Mouse (Mus musculus): ENCODE measurements around the gene Serpine3. TPM values are rescaled to one million over a fixed set of nuclear protein-coding genes. Genes with fewer than 3 reads are reported as not detected.

Serpine3 gene
- polyA plus RNA-seq, 1 experiment from 2014 or later = not detected

Other genes starting within 250 kb of the Serpine3 start
- 0.58 and 0.75 TPM in 2 replicates for gene Gucy1b2, start 207.4 kb upstream of the Serpine3 start, polyA plus RNA-seq (2015; fragmentation: Nextera tagmentation; extraction: Ambion mirVana)
- 33.2 and 34.4 TPM in 2 replicates for gene Fam124a, start 107.9 kb upstream of the Serpine3 start, polyA plus RNA-seq (2015; fragmentation: Nextera tagmentation; extraction: Ambion mirVana)
- gene Gm4131, start 96.7 kb upstream of the Serpine3 start, polyA plus RNA-seq (2015; fragmentation: Nextera tagmentation; extraction: Ambion mirVana) = 0.23 and 0.30 TPM in 2 replicates
- 13.7 and 19.6 TPM in 2 replicates for gene Ints6, start 97.5 kb downstream of the Serpine3 start, polyA plus RNA-seq (2015; fragmentation: Nextera tagmentation; extraction: Ambion mirVana)
- gene Wdfy2, start 174.0 kb downstream of the Serpine3 start, polyA plus RNA-seq (2015; fragmentation: Nextera tagmentation; extraction: Ambion mirVana) = 7.7 and 8.2 TPM in 2 replicates